ENCODE assay signal across 31 mouse cellular contexts in genomic region chr3:119928281-119928680, GRCm38 (mm10).
"Had no signal": no experiment of that assay in that cellular context is flagged by ENCODE, and none has a peak within 500 bp of the region (broad histone marks: within the 10 kb centered on the region; RNA-seq: fewer than 3 reads in every experiment).

No protein-coding gene starts in this region.

- H3K36me3 ChIP-seq: limb, embryonic 10.5 days; limb, embryonic 12.5 days; limb, embryonic 13.5 days; limb, embryonic 15.5 days; liver, embryonic 12.5 days; liver, embryonic 13.5 days; liver, embryonic 15.5 days; lung, embryonic 15.5 days; midbrain, embryonic 10.5 days; midbrain, embryonic 12.5 days; midbrain, embryonic 13.5 days; midbrain, embryonic 15.5 days had no signal

- H3K27ac ChIP-seq: limb, embryonic 10.5 days; limb, embryonic 12.5 days; limb, embryonic 13.5 days; limb, embryonic 15.5 days; liver, embryonic 12.5 days; liver, embryonic 13.5 days; liver, embryonic 14.5 days; liver, embryonic 15.5 days; lung, embryonic 15.5 days; macrophage; midbrain, embryonic 10.5 days; midbrain, embryonic 12.5 days; midbrain, embryonic 13.5 days; midbrain, embryonic 15.5 days had no signal

- ATAC-seq: liver, embryonic 12.5 days; liver, postnatal 0 days; lung, postnatal 0 days; midbrain, embryonic 13.5 days; midbrain, embryonic 15.5 days; midbrain, embryonic 16.5 days had no signal

- H3K4me2 ChIP-seq: limb, embryonic 12.5 days; limb, embryonic 13.5 days; limb, embryonic 15.5 days; liver, embryonic 11.5 days; liver, embryonic 12.5 days; liver, embryonic 13.5 days; liver, embryonic 15.5 days; lung, embryonic 14.5 days; lung, embryonic 15.5 days; midbrain, embryonic 11.5 days; midbrain, embryonic 12.5 days; midbrain, embryonic 13.5 days; midbrain, embryonic 15.5 days had no signal

- DNase-seq: left cerebral cortex, postnatal 4 days; liver; liver, embryonic 13.5 days; liver, postnatal 0 days; lung, adult 18-20 months; lung, adult 2 months; lung, embryonic 14.5 days; lung, postnatal 10 days; lung, postnatal 14 days; lung, postnatal 36 days; lung, postnatal 4 days; midbrain, embryonic 14.5 days had no signal

- H3K9me3 ChIP-seq: limb, embryonic 10.5 days; limb, embryonic 12.5 days; limb, embryonic 13.5 days; limb, embryonic 15.5 days; liver, embryonic 12.5 days; liver, embryonic 13.5 days; liver, embryonic 15.5 days; lung, embryonic 15.5 days; midbrain, embryonic 10.5 days; midbrain, embryonic 12.5 days; midbrain, embryonic 13.5 days; midbrain, embryonic 15.5 days had no signal

- H3K27me3 ChIP-seq: limb, embryonic 12.5 days; limb, embryonic 13.5 days; limb, embryonic 15.5 days; liver, embryonic 12.5 days; liver, embryonic 13.5 days; liver, embryonic 15.5 days; lung, embryonic 15.5 days; megakaryocyte, embryonic 14.5 days; midbrain, embryonic 12.5 days; midbrain, embryonic 13.5 days; midbrain, embryonic 15.5 days had no signal

- H3K9ac ChIP-seq: limb, embryonic 12.5 days; limb, embryonic 13.5 days; limb, embryonic 15.5 days; liver, embryonic 12.5 days; liver, embryonic 13.5 days; liver, embryonic 14.5 days; liver, embryonic 15.5 days; liver, postnatal 0 days; lung, embryonic 14.5 days; lung, embryonic 15.5 days; midbrain, embryonic 12.5 days; midbrain, embryonic 13.5 days; midbrain, embryonic 15.5 days had no signal

- H3K4me1 ChIP-seq: limb, embryonic 12.5 days; limb, embryonic 13.5 days; limb, embryonic 15.5 days; liver, embryonic 12.5 days; liver, embryonic 13.5 days; liver, embryonic 15.5 days; megakaryocyte, embryonic 14.5 days had no signal

- H3K4me3 ChIP-seq: limb, embryonic 10.5 days; limb, embryonic 12.5 days; limb, embryonic 13.5 days; limb, embryonic 15.5 days; liver, embryonic 12.5 days; liver, embryonic 13.5 days; liver, embryonic 15.5 days; lung, embryonic 15.5 days; megakaryocyte, embryonic 14.5 days; midbrain, embryonic 10.5 days; midbrain, embryonic 12.5 days; midbrain, embryonic 13.5 days; midbrain, embryonic 15.5 days; myocyte had no signal
